Mouse (Mus musculus) liver, postnatal 0 days (tissue): ENCODE measurements around the gene Celsr1. TPM values are rescaled to one million over a fixed set of nuclear protein-coding genes. Genes with fewer than 3 reads are reported as not detected.

Experiments
- ATAC-seq: fragments of 200-750 bp; cut with Nextera tagmentation; 2 replicates; pipeline ENCODE4 v1.8.0; 2017; ENCODE audit warnings: mild to moderate bottlenecking, moderate library complexity
- DNase-seq: peaks from one replicate; pipeline ENCODE4 v3.0.0-alpha.2; 2016
- H3K27ac ChIP-seq: fragments of 300-500 bp; sonication (generic); 2 replicates; pipeline ENCODE4 v1.5.1; 2014; ENCODE audit warnings: antibody characterized with exemption, moderate library complexity, mild to moderate bottlenecking, low read depth
- H3K27me3 ChIP-seq: fragments of 300-500 bp; sonication (generic); 2 replicates; pipeline ENCODE4 v1.6.1; 2014; ENCODE audit warnings: low read length, control low read depth, mixed read lengths; ENCODE audit not compliant: insufficient read depth
- H3K36me3 ChIP-seq: fragments of 300-500 bp; sonication (generic); replicated peaks from 2 replicates; pipeline ENCODE4 v1.6.1; 2014; ENCODE audit warnings: mild to moderate bottlenecking, control low read depth, low read length, moderate library complexity, mixed read lengths; ENCODE audit not compliant: insufficient read depth
- H3K4me1 ChIP-seq: fragments of 300-500 bp; sonication (generic); 2 replicates; pipeline ENCODE4 v1.6.1; 2014; ENCODE audit warnings: antibody characterized with exemption, mild to moderate bottlenecking, control low read depth; ENCODE audit not compliant: insufficient read depth
- H3K4me2 ChIP-seq: fragments of 300-500 bp; sonication (generic); 2 replicates; pipeline ENCODE4 v1.6.1; 2014; ENCODE audit warnings: low read depth, mild to moderate bottlenecking, low read length, moderate library complexity, mixed read lengths
- H3K4me3 ChIP-seq: fragments of 300-500 bp; sonication (generic); 2 replicates; pipeline ENCODE4 v1.5.1; 2014; ENCODE audit warnings: low read depth, low read length
- H3K9ac ChIP-seq: fragments of 300-500 bp; sonication (generic); replicated peaks from 2 replicates; pipeline ENCODE4 v1.6.1; 2014; ENCODE audit warnings: mild to moderate bottlenecking, moderate library complexity
- H3K9me3 ChIP-seq: fragments of 300-500 bp; sonication (generic); 2 replicates; pipeline ENCODE4 v1.6.1; 2016; ENCODE audit warnings: mild to moderate bottlenecking, control low read depth, low read length, mixed read lengths
- CTCF ChIP-seq: sonication (generic); IDR thresholded peaks from 2 replicates; pipeline ENCODE4 v1.5.1; 2016; ENCODE audit warnings: antibody characterized with exemption, low read depth
- EP300 ChIP-seq: IDR thresholded peaks from 2 replicates; pipeline ENCODE4 v1.6.1; 2016; ENCODE audit warnings: antibody characterized with exemption, low read depth, mild to moderate bottlenecking
- WGBS: fragments of 180-500 bp; shearing (Covaris S2); extraction: QIAGEN DNeasy Blood & Tissue Kit; methylation state at CpG from one replicate; pipeline ENCODE4 v1.1.7; 2014; ENCODE audit not compliant: insufficient replicate concordance; 5-methylcytosine and 5-hydroxymethylcytosine counted together
- polyA plus RNA-seq: library from polyadenylated mRNA; unstranded; fragments of >200 nt; fragmentation: Nextera tagmentation; extraction: Ambion mirVana; gene quantifications from 2 replicates; pipeline ENCODE4 v1.2.1, GENCODE M21; 2015

Celsr1 gene
- polyA plus RNA-seq, 1 experiment from 2014 or later = 0.09 TPM

- Histone ChIP-seq H3K4me2 (no peak overlapping the region), H3K9ac (no peak overlapping the region), H3K27me3 (no peaks in the 10 kb centered on the region), H3K36me3 (no peaks in the 10 kb centered on the region), H3K27ac (no peak overlapping the region), H3K4me1 (no peaks in the 10 kb centered on the region), H3K9me3 (no peaks in the 10 kb centered on the region), H3K4me3 (no peak overlapping the region)
- WGBS = 52% methylated on average over 10 of the region's 10 CpGs
- DNase-seq (no peak), ATAC-seq (no peak)
- TF ChIP-seq EP300 = no peak
- TF ChIP-seq CTCF = no peak
Measured at GRCm38 (mm10) chr15:85909931-85910330, 123.6 kb downstream of the Celsr1 start.

DNA sequence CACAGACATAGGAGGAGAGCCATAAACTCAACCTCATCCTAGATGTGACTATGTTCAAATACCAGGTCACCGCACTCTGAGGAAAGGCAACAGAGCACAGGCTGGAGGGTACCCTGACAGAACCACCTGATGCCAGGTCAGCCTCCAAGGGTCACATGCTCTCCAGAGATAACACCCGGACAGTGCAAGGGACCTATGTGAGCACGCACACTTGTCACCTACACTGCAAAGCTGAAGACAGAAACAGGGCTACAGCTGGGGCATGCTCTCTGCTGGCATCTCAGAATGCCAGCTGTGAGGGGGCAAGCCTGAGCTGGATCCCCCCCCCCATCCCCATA, 124.1 kb downstream of the Celsr1 start:
- H3K4me2 ChIP-seq = no peak overlapping the region
- no peaks in the 10 kb centered on the region for H3K36me3 ChIP-seq
- no peaks in the 10 kb centered on the region for H3K9me3 ChIP-seq
- TF ChIP-seq CTCF (no peak), EP300 (no peak)
- H3K9ac ChIP-seq = no peak overlapping the region
- 60% methylated on average over 3 of the region's 3 CpGs for WGBS
- H3K27me3 ChIP-seq = no peaks in the 10 kb centered on the region
- no peak overlapping the region for H3K4me3 ChIP-seq
- no peak for DNase-seq
- no peaks in the 10 kb centered on the region for H3K4me1 ChIP-seq
- no peak overlapping the region for H3K27ac ChIP-seq
- ATAC-seq = no peak

DNA sequence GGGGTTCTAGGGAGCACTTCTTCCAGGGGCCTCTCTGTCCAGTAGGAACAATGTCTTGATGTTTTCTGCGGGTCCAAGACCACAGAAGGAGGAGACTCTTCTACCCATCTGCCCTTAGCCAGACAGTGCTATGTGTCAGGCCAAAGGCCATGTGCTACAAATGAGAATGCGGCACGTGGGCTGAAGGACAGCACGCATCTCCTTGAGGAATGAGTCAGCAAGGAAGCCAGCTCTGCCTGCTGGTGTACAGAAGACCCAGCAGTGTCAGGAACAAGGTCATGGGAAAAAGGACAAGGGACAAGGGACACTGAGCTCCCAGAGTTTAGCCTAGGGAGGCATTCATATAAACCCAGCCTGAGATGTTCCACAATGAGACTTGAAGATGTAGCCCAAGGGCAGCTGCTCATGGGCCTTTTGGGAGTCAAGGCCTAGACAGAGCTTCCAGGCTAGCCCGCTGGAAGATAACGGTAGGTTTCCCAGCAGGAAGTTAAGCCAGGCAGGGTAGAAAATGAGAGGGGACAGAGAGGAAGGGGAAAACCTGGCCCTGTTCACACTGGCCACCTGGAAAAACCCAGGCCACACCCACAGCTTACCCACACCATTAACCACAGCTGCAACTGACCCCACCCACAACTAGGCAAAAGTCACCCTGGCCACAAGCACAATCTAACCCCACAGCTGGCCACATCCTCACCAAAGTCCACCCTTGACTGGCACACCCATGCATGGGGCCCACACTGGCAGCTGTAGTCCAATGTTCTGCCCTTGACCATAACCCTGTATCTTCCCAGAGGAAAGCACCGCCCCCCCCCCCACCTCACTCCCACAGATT, 124.7 kb downstream of the Celsr1 start:
- no peaks in the 10 kb centered on the region for H3K4me1 ChIP-seq
- H3K27ac ChIP-seq = no peak overlapping the region
- TF ChIP-seq EP300 (no peak), CTCF (no peak)
- no peaks in the 10 kb centered on the region for H3K36me3 ChIP-seq
- no peaks in the 10 kb centered on the region for H3K9me3 ChIP-seq
- no peak overlapping the region for H3K9ac ChIP-seq
- H3K27me3 ChIP-seq = no peaks in the 10 kb centered on the region
- H3K4me3 ChIP-seq = no peak overlapping the region
- 69% methylated on average over 7 of the region's 7 CpGs for WGBS
- H3K4me2 ChIP-seq = no peak overlapping the region
- no peak for DNase-seq
- no peak for ATAC-seq

GRCm38 (mm10) chr15:85903826-85904225, 129.8 kb downstream of the Celsr1 start:
- no peaks in the 10 kb centered on the region for H3K9me3 ChIP-seq
- 41% methylated on average over 8 of the region's 8 CpGs for WGBS
- no peak overlapping the region for H3K9ac ChIP-seq
- H3K4me1 ChIP-seq = no peaks in the 10 kb centered on the region
- DNase-seq (peak; percentile 40), ATAC-seq (no peak)
- H3K4me3 ChIP-seq = no peak overlapping the region
- TF ChIP-seq CTCF = peak; percentile 71
- no peak for TF ChIP-seq EP300
- no peaks in the 10 kb centered on the region for H3K27me3 ChIP-seq
- H3K27ac ChIP-seq = no peak overlapping the region
- H3K4me2 ChIP-seq = no peak overlapping the region
- no peaks in the 10 kb centered on the region for H3K36me3 ChIP-seq

DNA sequence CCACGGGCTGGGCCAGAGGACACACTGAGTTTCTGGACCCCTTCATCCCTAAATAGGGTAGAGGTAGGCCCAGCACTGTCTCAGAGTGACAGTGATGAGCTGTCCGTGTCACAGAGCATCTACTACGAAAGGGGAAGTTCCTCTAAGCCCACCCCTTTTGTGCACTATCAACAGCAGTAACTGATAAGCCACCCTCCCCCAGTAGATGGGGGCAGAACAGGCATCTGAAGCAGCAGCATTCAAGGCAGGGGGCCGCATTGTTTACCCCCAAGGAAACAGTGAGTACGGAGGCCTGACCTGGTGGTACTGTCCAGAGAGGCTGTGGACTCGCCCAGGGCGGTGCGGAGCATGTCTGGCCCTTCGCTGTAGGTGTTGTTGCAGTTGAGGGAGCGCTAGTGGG, 131.1 kb downstream of the Celsr1 start:
- Histone ChIP-seq H3K4me1 (no peaks in the 10 kb centered on the region), H3K9ac (no peak overlapping the region), H3K36me3 (no peaks in the 10 kb centered on the region; the same call in 1 of the 2 replicates), H3K27me3 (no peaks in the 10 kb centered on the region), H3K9me3 (no peaks in the 10 kb centered on the region), H3K4me3 (no peak overlapping the region), H3K4me2 (no peak overlapping the region), H3K27ac (no peak overlapping the region)
- WGBS = 64% methylated on average over 10 of the region's 10 CpGs
- DNase-seq (no peak), ATAC-seq (no peak)
- TF ChIP-seq EP300 (no peak), CTCF (no peak)

DNA sequence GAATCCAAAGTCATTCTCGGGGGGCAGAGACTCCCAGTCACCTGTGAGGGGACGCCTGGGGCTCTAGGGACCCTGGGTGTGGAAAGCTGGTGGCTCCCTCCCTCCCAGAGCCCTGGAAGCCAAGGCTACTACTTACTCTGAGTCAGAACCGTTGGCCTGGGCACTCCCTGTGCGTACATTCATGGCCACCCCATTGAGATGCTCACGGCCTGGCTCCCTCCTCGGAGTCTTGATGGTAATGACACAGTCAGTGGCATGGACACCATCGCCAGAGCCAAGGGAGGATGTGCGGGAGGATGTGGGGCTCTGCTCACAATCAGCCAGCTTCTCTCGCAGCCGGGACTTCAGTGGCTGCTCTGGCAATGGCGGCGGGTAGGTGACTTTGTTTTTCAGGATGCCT, 132.8 kb downstream of the Celsr1 start:
- Histone ChIP-seq H3K27ac (no peak overlapping the region), H3K9ac (no peak overlapping the region), H3K27me3 (no peaks in the 10 kb centered on the region), H3K4me3 (no peak overlapping the region), H3K9me3 (no peaks in the 10 kb centered on the region), H3K4me1 (no peaks in the 10 kb centered on the region), H3K4me2 (no peak overlapping the region), H3K36me3 (peaks cover 11% of the 10 kb centered on the region)
- ATAC-seq (no peak), DNase-seq (no peak)
- no peak for TF ChIP-seq EP300
- TF ChIP-seq CTCF = no peak
- WGBS = 71% methylated on average over 12 of the region's 12 CpGs
